Mouse (Mus musculus) cerebellum, adult 2 months (tissue): ENCODE data around the gene Pank3. TPM values are rescaled to one million over a fixed set of nuclear protein-coding genes. Genes with fewer than 3 reads are reported as not detected.

Source experiments
- DNase-seq, 2 experiments: peaks; one replicate each; pipeline ENCODE4 v3.0.0; 2021
- H3K27ac ChIP-seq: fragments of 200-500 bp; 2 replicates; pipeline ENCODE4 v1.5.1; 2012; ENCODE audit warnings: low read length, control low read depth, inconsistent platforms; ENCODE audit not compliant: insufficient read depth
- H3K27me3 ChIP-seq: fragments of 200-500 bp; 2 replicates; pipeline ENCODE4 v1.6.1; 2012; ENCODE audit warnings: inconsistent platforms, mild to moderate bottlenecking, low read length, moderate library complexity; ENCODE audit not compliant: control insufficient read depth, insufficient read depth
- H3K4me1 ChIP-seq: fragments of 200-500 bp; 2 replicates; pipeline ENCODE4 v1.6.1; 2011; ENCODE audit warnings: low read length; ENCODE audit not compliant: control insufficient read depth, insufficient read depth
- H3K4me3 ChIP-seq: fragments of 200-500 bp; replicated peaks from 2 replicates; pipeline ENCODE3; 2011; ENCODE audit warnings: mild to moderate bottlenecking, low read depth, low read length, control low read depth; ENCODE audit not compliant: insufficient read depth
- CTCF ChIP-seq: fragments of 200-500 bp; IDR thresholded peaks from 2 replicates; pipeline ENCODE4 v1.5.1; 2011; ENCODE audit warnings: low read depth, mild to moderate bottlenecking, control low read depth, low read length, moderate library complexity, borderline replicate concordance; ENCODE audit not compliant: insufficient read depth
- POLR2A ChIP-seq: fragments of 200-500 bp; IDR thresholded peaks from 2 replicates; pipeline ENCODE4 v1.6.1; 2011; ENCODE audit warnings: low read length, control low read depth, borderline replicate concordance; ENCODE audit not compliant: insufficient read depth
- WGBS: fragments of 180-500 bp; shearing (Covaris S2); methylation state at CpG from one replicate; pipeline ENCODE4 v1.1.7; 2018; 5-methylcytosine and 5-hydroxymethylcytosine counted together
- polyA plus RNA-seq: library from polyadenylated mRNA; depleted of rRNA; stranded (reverse); fragments of >200 nt; gene quantifications from 2 replicates; pipeline ENCODE4 v1.2.3, GENCODE M21; 2012

Gene Pank3
- polyA plus RNA-seq, 1 experiment: 22.8 TPM

- Histone ChIP-seq H3K4me3 (no peak overlapping the region), H3K27ac (no peak overlapping the region), H3K27me3 (no peaks in the 10 kb centered on the region), H3K4me1 (no peaks in the 10 kb centered on the region)
- no peak for TF ChIP-seq POLR2A
- no peak for TF ChIP-seq CTCF
- DNase-seq: no peak
- 77% methylated on average over 5 of the region's 5 CpGs for WGBS
These were observed 32.0 kb downstream of the Pank3 start for GRCm38 (mm10) chr11:35801332-35801731.

- no peak for DNase-seq
- no peak overlapping the region for H3K4me3 ChIP-seq
- H3K27ac ChIP-seq: no peak overlapping the region
- TF ChIP-seq CTCF: no peak
- TF ChIP-seq POLR2A: no peak
- WGBS: 87% methylated on average over 10 of the region's 10 CpGs
- H3K4me1 ChIP-seq: no peaks in the 10 kb centered on the region
- no peaks in the 10 kb centered on the region for H3K27me3 ChIP-seq
These were observed 42.2 kb downstream of the Pank3 start for GRCm38 (mm10) chr11:35811458-35811857.

GRCm38 (mm10) chr11:35816316-35816715 lies 47.0 kb downstream of the Pank3 start:
- Histone ChIP-seq H3K4me1 (no peaks in the 10 kb centered on the region), H3K27me3 (no peaks in the 10 kb centered on the region), H3K4me3 (no peak overlapping the region), H3K27ac (no peak overlapping the region)
- WGBS: 89% methylated on average over 12 of the region's 12 CpGs
- no peak for DNase-seq
- no peak for TF ChIP-seq CTCF
- TF ChIP-seq POLR2A: no peak

GRCm38 (mm10) chr11:35827714-35828113 lies 58.4 kb downstream of the Pank3 start:
- DNase-seq: no peak

GRCm38 (mm10) chr11:35832139-35832538 lies 62.9 kb downstream of the Pank3 start:
- H3K4me3 ChIP-seq: no peak overlapping the region
- TF ChIP-seq CTCF (no peak), POLR2A (no peak)
- WGBS: 65% methylated on average over 4 of the region's 4 CpGs
- H3K27ac ChIP-seq: no peak overlapping the region
- no peak for DNase-seq
- no peaks in the 10 kb centered on the region for H3K27me3 ChIP-seq
- peaks cover 3% of the 10 kb centered on the region for H3K4me1 ChIP-seq

More at GRCm38 (mm10) chr11:35827714-35828113, 58.4 kb downstream of the Pank3 start:
- WGBS: 93% methylated on average over 6 of the region's 6 CpGs
- H3K27ac ChIP-seq: no peak overlapping the region
- TF ChIP-seq CTCF: no peak
- TF ChIP-seq POLR2A: no peak
- no peak overlapping the region for H3K4me3 ChIP-seq
- no peaks in the 10 kb centered on the region for H3K27me3 ChIP-seq
- no peaks in the 10 kb centered on the region for H3K4me1 ChIP-seq

GRCm38 (mm10) chr11:35833270-35833669 lies 64.0 kb downstream of the Pank3 start:
- DNase-seq: no peak
- H3K27me3 ChIP-seq: no peaks in the 10 kb centered on the region
- H3K4me1 ChIP-seq: peaks cover 3% of the 10 kb centered on the region
- H3K27ac ChIP-seq: no peak overlapping the region
- 84% methylated on average over 6 of the region's 6 CpGs for WGBS
- H3K4me3 ChIP-seq: peak overlapping the region; percentile 96
- TF ChIP-seq POLR2A: no peak
- TF ChIP-seq CTCF: no peak

GRCm38 (mm10) chr11:35834022-35834760 lies 64.9 kb downstream of the Pank3 start, which contains the start of gene Rars:
Gene Rars, minus strand, starts transcription at chr11:35834506.
- no peaks in the 10 kb centered on the region for H3K27me3 ChIP-seq
- H3K27ac ChIP-seq: no peak within 1 kb of the TSS
- 1% methylated on average over 46 of the region's 46 CpGs for WGBS
- H3K4me1 ChIP-seq: peaks cover 3% of the 10 kb centered on the region
- H3K4me3 ChIP-seq: peak within 1 kb of the TSS; percentile 96
- DNase-seq: peak; percentile 93 to 94
- TF ChIP-seq CTCF (peak; percentile 83), POLR2A (peak; percentile 69; the same call in 1 of the 2 replicates)
